Mouse (Mus musculus): ENCODE results near the gene Bcl2l14. TPM values are rescaled to one million over a fixed set of nuclear protein-coding genes. Genes with fewer than 3 reads are reported as not detected.

The Bcl2l14 gene
- polyA plus RNA-seq, 1 experiment from 2014 or later, result 8.9 TPM

GRCm38 (mm10) chr6:134389917-134390316 lies 6.2 kb upstream of the Bcl2l14 start:
- Histone ChIP-seq H3K9ac (replicated peaks; ENCODE audit: low read length) (no peak overlapping the region), H3K9me3 (ENCODE audit: low read length) (no peaks in the 10 kb centered on the region), H3K4me3 (ENCODE audit: low read length) (no peak overlapping the region), H3K36me3 (ENCODE audit: insufficient read depth, low read length) (no peaks in the 10 kb centered on the region), H3K27me3 (ENCODE audit: insufficient read depth, low read length) (no peaks in the 10 kb centered on the region), H3K27ac (ENCODE audit: low read length) (no peak overlapping the region), H3K4me1 (ENCODE audit: insufficient read depth, low read length) (no peaks in the 10 kb centered on the region), H3K4me2 (replicated peaks; ENCODE audit: low read depth, low read length) (no peak overlapping the region)
- WGBS, result 60% methylated on average over 8 of the region's 8 CpGs
- no peak for ATAC-seq (ENCODE audit: low FRiP score, low TSS enrichment)

GRCm38 (mm10) chr6:134390837-134391236 lies 5.3 kb upstream of the Bcl2l14 start:
- Histone ChIP-seq H3K4me3 (ENCODE audit: low read length) (no peak overlapping the region), H3K27me3 (ENCODE audit: insufficient read depth, low read length) (no peaks in the 10 kb centered on the region), H3K4me1 (ENCODE audit: insufficient read depth, low read length) (no peaks in the 10 kb centered on the region), H3K4me2 (replicated peaks; ENCODE audit: low read depth, low read length) (no peak overlapping the region), H3K27ac (ENCODE audit: low read length) (no peak overlapping the region), H3K9me3 (ENCODE audit: low read length) (no peaks in the 10 kb centered on the region), H3K36me3 (ENCODE audit: insufficient read depth, low read length) (no peaks in the 10 kb centered on the region), H3K9ac (replicated peaks; ENCODE audit: low read length) (no peak overlapping the region)
- no peak for ATAC-seq (ENCODE audit: low FRiP score, low TSS enrichment)
- 83% methylated on average over 2 of the region's 2 CpGs for WGBS

- H3K27me3 ChIP-seq (ENCODE audit: insufficient read depth, low read length), result no peaks in the 10 kb centered on the region
- H3K27ac ChIP-seq (ENCODE audit: low read length), result 0 out of 2 replicates have a peak overlapping the region, but pooled peaks have one; percentile 37
- H3K4me2 ChIP-seq (replicated peaks; ENCODE audit: low read depth, low read length), result no peak overlapping the region
- H3K9me3 ChIP-seq (ENCODE audit: low read length), result no peaks in the 10 kb centered on the region
- H3K9ac ChIP-seq (replicated peaks; ENCODE audit: low read length), result no peak overlapping the region
- H3K4me3 ChIP-seq (ENCODE audit: low read length), result no peak overlapping the region
- 46% methylated on average over 16 of the region's 16 CpGs for WGBS
- H3K4me1 ChIP-seq (ENCODE audit: insufficient read depth, low read length), result peaks cover 6% of the 10 kb centered on the region; the same call in 1 of the 2 replicates
- no peak for ATAC-seq (ENCODE audit: low FRiP score, low TSS enrichment)
- H3K36me3 ChIP-seq (ENCODE audit: insufficient read depth, low read length), result no peaks in the 10 kb centered on the region
These were observed 7.0 kb downstream of the Bcl2l14 start for GRCm38 (mm10) chr6:134402914-134403683.

GRCm38 (mm10) chr6:134403684-134404070 lies 7.6 kb downstream of the Bcl2l14 start:
- Histone ChIP-seq H3K27me3 (ENCODE audit: insufficient read depth, low read length) (no peaks in the 10 kb centered on the region), H3K4me2 (replicated peaks; ENCODE audit: low read depth, low read length) (no peak overlapping the region), H3K27ac (ENCODE audit: low read length) (no peak overlapping the region), H3K9me3 (ENCODE audit: low read length) (no peaks in the 10 kb centered on the region), H3K4me3 (ENCODE audit: low read length) (no peak overlapping the region), H3K4me1 (ENCODE audit: insufficient read depth, low read length) (peaks cover 6% of the 10 kb centered on the region; the same call in 1 of the 2 replicates), H3K9ac (replicated peaks; ENCODE audit: low read length) (no peak overlapping the region), H3K36me3 (ENCODE audit: insufficient read depth, low read length) (no peaks in the 10 kb centered on the region)
- no peak for ATAC-seq (ENCODE audit: low FRiP score, low TSS enrichment)
- WGBS, result 68% methylated on average over 9 of the region's 9 CpGs

GRCm38 (mm10) chr6:134407226-134407625 lies 11.1 kb downstream of the Bcl2l14 start:
- H3K9me3 ChIP-seq (ENCODE audit: low read length), result no peaks in the 10 kb centered on the region
- ATAC-seq (ENCODE audit: low FRiP score, low TSS enrichment), result peak; percentile 73
- H3K36me3 ChIP-seq (ENCODE audit: insufficient read depth, low read length), result no peaks in the 10 kb centered on the region
- H3K4me1 ChIP-seq (ENCODE audit: insufficient read depth, low read length), result peaks cover 6% of the 10 kb centered on the region; the same call in 1 of the 2 replicates
- no peak overlapping the region for H3K4me2 ChIP-seq (replicated peaks; ENCODE audit: low read depth, low read length)
- no peaks in the 10 kb centered on the region for H3K27me3 ChIP-seq (ENCODE audit: insufficient read depth, low read length)
- WGBS, result 53% methylated on average over 5 of the region's 5 CpGs
- no peak overlapping the region for H3K4me3 ChIP-seq (ENCODE audit: low read length)
- no peak overlapping the region for H3K9ac ChIP-seq (replicated peaks; ENCODE audit: low read length)
- peak overlapping the region; percentile 80 for H3K27ac ChIP-seq (ENCODE audit: low read length)

GRCm38 (mm10) chr6:134413706-134414531 lies 17.8 kb downstream of the Bcl2l14 start:
- no peaks in the 10 kb centered on the region for H3K9me3 ChIP-seq (ENCODE audit: low read length)
- peak overlapping the region; percentile 7; the same call in 1 of the 2 replicates for H3K4me3 ChIP-seq (ENCODE audit: low read length)
- no peak overlapping the region for H3K9ac ChIP-seq (replicated peaks; ENCODE audit: low read length)
- 47% methylated on average over 18 of the region's 18 CpGs for WGBS
- H3K27ac ChIP-seq (ENCODE audit: low read length), result peak overlapping the region; percentile 61
- no peaks in the 10 kb centered on the region for H3K27me3 ChIP-seq (ENCODE audit: insufficient read depth, low read length)
- no peaks in the 10 kb centered on the region for H3K36me3 ChIP-seq (ENCODE audit: insufficient read depth, low read length)
- peak overlapping the region; percentile 31 for H3K4me2 ChIP-seq (replicated peaks; ENCODE audit: low read depth, low read length)
- ATAC-seq (ENCODE audit: low FRiP score, low TSS enrichment), result peak; percentile 87
- H3K4me1 ChIP-seq (ENCODE audit: insufficient read depth, low read length), result no peaks in the 10 kb centered on the region

GRCm38 (mm10) chr6:134414532-134414883 lies 18.4 kb downstream of the Bcl2l14 start:
- peak overlapping the region; percentile 7; the same call in 1 of the 2 replicates for H3K4me3 ChIP-seq (ENCODE audit: low read length)
- WGBS, result 45% methylated on average over 4 of the region's 4 CpGs

GRCm38 (mm10) chr6:134416556-134417105 lies 20.5 kb downstream of the Bcl2l14 start:
- Histone ChIP-seq H3K9ac (replicated peaks; ENCODE audit: low read length) (no peak overlapping the region), H3K36me3 (ENCODE audit: insufficient read depth, low read length) (no peaks in the 10 kb centered on the region), H3K27ac (ENCODE audit: low read length) (no peak overlapping the region), H3K4me3 (ENCODE audit: low read length) (no peak overlapping the region), H3K27me3 (ENCODE audit: insufficient read depth, low read length) (no peaks in the 10 kb centered on the region), H3K4me2 (replicated peaks; ENCODE audit: low read depth, low read length) (no peak overlapping the region), H3K9me3 (ENCODE audit: low read length) (no peaks in the 10 kb centered on the region), H3K4me1 (ENCODE audit: insufficient read depth, low read length) (no peaks in the 10 kb centered on the region)
- no peak for ATAC-seq (ENCODE audit: low FRiP score, low TSS enrichment)
- WGBS, result 67% methylated on average over 3 of the region's 3 CpGs

More at GRCm38 (mm10) chr6:134414532-134414883, 18.4 kb downstream of the Bcl2l14 start:
- Histone ChIP-seq H3K9ac (replicated peaks; ENCODE audit: low read length) (no peak overlapping the region), H3K27me3 (ENCODE audit: insufficient read depth, low read length) (no peaks in the 10 kb centered on the region), H3K4me2 (replicated peaks; ENCODE audit: low read depth, low read length) (peak overlapping the region; percentile 31), H3K27ac (ENCODE audit: low read length) (peak overlapping the region; percentile 61), H3K4me1 (ENCODE audit: insufficient read depth, low read length) (no peaks in the 10 kb centered on the region), H3K9me3 (ENCODE audit: low read length) (no peaks in the 10 kb centered on the region), H3K36me3 (ENCODE audit: insufficient read depth, low read length) (no peaks in the 10 kb centered on the region)
- ATAC-seq (ENCODE audit: low FRiP score, low TSS enrichment), result no peak; the same call in 1 of the 2 replicates

- no peak overlapping the region for H3K4me3 ChIP-seq (ENCODE audit: low read length)
- H3K36me3 ChIP-seq (ENCODE audit: insufficient read depth, low read length), result no peaks in the 10 kb centered on the region
- 43% methylated on average over 3 of the region's 3 CpGs for WGBS
- H3K4me2 ChIP-seq (replicated peaks; ENCODE audit: low read depth, low read length), result no peak overlapping the region
- H3K27ac ChIP-seq (ENCODE audit: low read length), result no peak overlapping the region
- H3K9me3 ChIP-seq (ENCODE audit: low read length), result no peaks in the 10 kb centered on the region
- no peak for ATAC-seq (ENCODE audit: low FRiP score, low TSS enrichment)
- no peak overlapping the region for H3K9ac ChIP-seq (replicated peaks; ENCODE audit: low read length)
- H3K4me1 ChIP-seq (ENCODE audit: insufficient read depth, low read length), result no peaks in the 10 kb centered on the region
- no peaks in the 10 kb centered on the region for H3K27me3 ChIP-seq (ENCODE audit: insufficient read depth, low read length)
These were observed 21.8 kb downstream of the Bcl2l14 start for GRCm38 (mm10) chr6:134417886-134418285.

Measured in kidney, embryonic 16.5 days (tissue).